Mouse (Mus musculus): Measurements from ENCODE around the gene BC049352. TPM values are rescaled to one million over a fixed set of nuclear protein-coding genes. Genes with fewer than 3 reads are reported as not detected.

Gene BC049352
- total and polyA plus RNA-seq, 3 experiments = not detected

- Histone ChIP-seq H3K4me1 (ENCODE audit: control insufficient read depth in 1 of 2, insufficient read depth in 2 of 2, low read length in 2 of 2) (no peaks in the 10 kb centered on the region; a peak in 1 of 4 replicates), H3K9me3 (replicated peaks; ENCODE audit: insufficient read depth, low read length) (no peaks in the 10 kb centered on the region), H3K27ac (ENCODE audit: control insufficient read depth, low read depth, low read length) (no peak overlapping the region), H3K9ac (ENCODE audit: control insufficient read depth, low read depth, low read length, poor library complexity, severe bottlenecking) (no peak overlapping the region), H3K36me3 (ENCODE audit: control insufficient read depth in 1 of 2, insufficient read depth in 2 of 2, low read length in 2 of 2) (no peaks in the 10 kb centered on the region), H3K4me3 (ENCODE audit: control insufficient read depth in 1 of 2, insufficient read depth in 1 of 2, low read depth in 2 of 2, low read length in 2 of 2) (no peak overlapping the region), H3K79me2 (ENCODE audit: control insufficient read depth, insufficient read depth, low read length, poor library complexity) (no peaks in the 10 kb centered on the region), H3K27me3 (ENCODE audit: control insufficient read depth in 1 of 2, insufficient read depth in 2 of 2, low read length in 2 of 2) (peaks cover 22% of the 10 kb centered on the region in 2 experiments)
- no peak for DNase-seq (ENCODE audit: low read depth, low spot score)
- TF ChIP-seq MAFK (IDR thresholded peaks at IDR 0.05; ENCODE audit: borderline replicate concordance, low read depth, low read length) = no peak
- no peak for TF ChIP-seq POLR2AphosphoS5 (IDR thresholded peaks at IDR 0.05; ENCODE audit: borderline replicate concordance, low read depth, low read length)
- TF ChIP-seq TAL1 (IDR thresholded peaks at IDR 0.05; ENCODE audit: low read length) = no peak
- TF ChIP-seq NRF1 (IDR thresholded peaks at IDR 0.05; ENCODE audit: insufficient read depth, low read depth, low read length, poor library complexity, severe bottlenecking) = no peak
- TF ChIP-seq CTCF (IDR thresholded peaks at IDR 0.05 in 2 of 3, conservative IDR thresholded peaks at IDR 0.05 in 1 of 3; ENCODE audit: control insufficient read depth in 1 of 3, insufficient read depth in 1 of 3, low read depth in 2 of 3, low read length in 3 of 3, poor library complexity in 1 of 3, severe bottlenecking in 1 of 3) = no peak
- no peak for TF ChIP-seq SMC3 (IDR thresholded peaks at IDR 0.05; ENCODE audit: low read depth, low read length)
- TF ChIP-seq SIN3A (IDR thresholded peaks at IDR 0.05; ENCODE audit: low read length) = no peak
- no peak for TF ChIP-seq UBTF (IDR thresholded peaks at IDR 0.05; ENCODE audit: borderline replicate concordance, insufficient read depth, low read depth, low read length)
- TF ChIP-seq ELF1 (IDR thresholded peaks at IDR 0.05; ENCODE audit: low read depth, low read length) = no peak
- no peak for TF ChIP-seq CHD2 (IDR thresholded peaks at IDR 0.05; ENCODE audit: low read length)
- TF ChIP-seq MAZ (IDR thresholded peaks at IDR 0.05; ENCODE audit: low read depth, low read length) = no peak
- TF ChIP-seq USF1 (IDR thresholded peaks at IDR 0.05; ENCODE audit: low read depth, low read length) = no peak
- no peak for TF ChIP-seq RAD21 (IDR thresholded peaks at IDR 0.05; ENCODE audit: low read depth, low read length)
- no peak for TF ChIP-seq USF2 (IDR thresholded peaks at IDR 0.05; ENCODE audit: borderline replicate concordance in 1 of 2, insufficient read depth in 1 of 2, low read depth in 1 of 2, low read length in 2 of 2)
- TF ChIP-seq MAX (IDR thresholded peaks at IDR 0.05; ENCODE audit: low read length) = no peak
These were observed 28.4 kb upstream of the BC049352 start for GRCm38 (mm10) chr9:45153361-45153760.

GRCm38 (mm10) chr9:45167903-45168302 lies 13.9 kb upstream of the BC049352 start:
- H3K36me3 ChIP-seq (ENCODE audit: control insufficient read depth in 1 of 2, insufficient read depth in 2 of 2, low read length in 2 of 2) = no peaks in the 10 kb centered on the region
- H3K4me1 ChIP-seq (ENCODE audit: control insufficient read depth in 1 of 2, insufficient read depth in 2 of 2, low read length in 2 of 2) = no peaks in the 10 kb centered on the region
- H3K27me3 ChIP-seq (ENCODE audit: control insufficient read depth in 1 of 2, insufficient read depth in 2 of 2, low read length in 2 of 2) = peaks cover 0 to 2% of the 10 kb centered on the region in 2 experiments; a peak in 1 of 4 replicates
- TF ChIP-seq NELFE (IDR thresholded peaks at IDR 0.05; ENCODE audit: low read depth, low read length) (no peak), SMC3 (IDR thresholded peaks at IDR 0.05; ENCODE audit: low read depth, low read length) (no peak), RAD21 (IDR thresholded peaks at IDR 0.05; ENCODE audit: low read depth, low read length) (no peak), GATA1 (IDR thresholded peaks at IDR 0.05; ENCODE audit: low read depth, low read length) (no peak)
- no peak for DNase-seq (ENCODE audit: low read depth, low spot score)
- H3K9ac ChIP-seq (ENCODE audit: control insufficient read depth, low read depth, low read length, poor library complexity, severe bottlenecking) = no peak overlapping the region
- H3K9me3 ChIP-seq (replicated peaks; ENCODE audit: insufficient read depth, low read length) = no peaks in the 10 kb centered on the region
- H3K4me3 ChIP-seq (ENCODE audit: control insufficient read depth in 1 of 2, insufficient read depth in 1 of 2, low read depth in 2 of 2, low read length in 2 of 2) = no peak overlapping the region
- no peaks in the 10 kb centered on the region for H3K79me2 ChIP-seq (ENCODE audit: control insufficient read depth, insufficient read depth, low read length, poor library complexity)
- H3K27ac ChIP-seq (ENCODE audit: control insufficient read depth, low read depth, low read length) = no peak overlapping the region
